Mouse (Mus musculus): ENCODE measurements around the gene Insc.

The Insc gene

GRCm38 (mm10) chr7:114832257-114832940 is 88.9 kb downstream of the Insc start:
- DNase-seq (ENCODE audit: low read depth): no peak

DNA sequence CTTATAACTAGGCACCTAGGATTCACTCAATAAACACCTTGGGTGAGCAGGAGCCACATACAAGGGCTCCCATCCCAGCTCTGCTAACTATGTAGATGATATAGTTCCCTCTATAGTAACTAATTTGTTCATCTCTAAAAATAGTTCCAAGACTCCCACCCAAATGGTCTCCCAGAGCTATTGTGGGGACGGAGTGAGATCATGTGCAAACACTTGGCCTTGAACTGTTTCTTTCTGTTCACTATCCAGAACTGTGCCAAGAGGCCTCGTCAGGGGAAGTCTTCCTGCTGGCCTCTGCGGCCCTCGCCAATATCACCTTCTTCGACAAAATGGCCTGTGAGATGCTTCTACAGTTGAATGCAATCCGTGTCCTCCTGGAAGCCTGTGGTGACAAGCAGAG is 91.0 kb downstream of the Insc start:
- no peak for DNase-seq (ENCODE audit: low read depth)

DNA sequence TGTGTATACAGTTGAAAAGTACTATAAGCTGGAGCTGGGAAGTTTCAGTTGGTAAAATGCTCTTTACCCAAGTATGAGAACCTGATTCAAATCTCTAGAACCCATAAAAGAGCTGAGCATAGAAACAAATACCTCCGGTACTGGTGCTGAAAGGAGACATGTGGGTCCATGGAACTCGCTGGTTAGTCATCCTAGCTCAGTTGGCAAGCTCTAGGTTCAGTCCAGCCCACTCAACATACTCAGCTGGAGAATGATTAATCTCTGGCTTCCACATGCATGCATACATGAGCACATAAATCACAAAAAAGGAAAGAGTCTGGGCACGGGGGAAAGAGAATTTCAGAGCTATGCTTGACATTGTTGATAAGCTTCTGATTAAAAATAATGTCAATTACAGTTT is 93.8 kb downstream of the Insc start:
- peak; percentile 11 for DNase-seq (ENCODE audit: low read depth)

- DNase-seq (ENCODE audit: low read depth): no peak
These were observed 96.7 kb downstream of the Insc start for GRCm38 (mm10) chr7:114840029-114840745.

- DNase-seq (ENCODE audit: low read depth): no peak
These were observed 99.2 kb downstream of the Insc start for GRCm38 (mm10) chr7:114842644-114843211.

DNA sequence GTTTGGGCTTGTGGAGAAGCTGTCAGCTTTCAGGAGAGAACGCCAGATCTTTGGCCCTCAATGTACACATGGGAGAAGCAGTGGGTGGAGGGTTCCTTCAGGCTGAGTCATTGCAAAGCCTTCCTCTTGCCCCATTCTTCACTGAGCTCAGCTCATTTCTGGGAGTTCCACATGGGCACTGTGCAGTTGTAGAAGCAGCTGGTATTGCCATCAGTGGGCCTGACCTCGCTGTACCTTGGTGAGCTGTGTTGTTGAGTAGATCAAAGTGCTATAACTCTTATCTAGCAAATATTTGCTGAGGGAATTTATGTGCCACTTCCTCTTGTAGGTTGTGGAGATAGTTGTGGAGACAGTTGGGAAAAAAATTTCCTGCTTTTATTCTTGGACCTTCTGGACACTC is 103.7 kb downstream of the Insc start:
- DNase-seq (ENCODE audit: low read depth): no peak

GRCm38 (mm10) chr7:114852387-114852786 is 108.9 kb downstream of the Insc start:
- DNase-seq (ENCODE audit: low read depth): no peak

- DNase-seq (ENCODE audit: low read depth): no peak
These were observed 110.7 kb downstream of the Insc start for GRCm38 (mm10) chr7:114854169-114854568.

- no peak for DNase-seq (ENCODE audit: low read depth)
These were observed 117.5 kb downstream of the Insc start for GRCm38 (mm10) chr7:114860858-114861523.

GRCm38 (mm10) chr7:114873315-114874012 is 130.0 kb downstream of the Insc start:
- peak; percentile 3 for DNase-seq (ENCODE audit: low read depth)

- DNase-seq (ENCODE audit: low read depth): peak; percentile 25
These were observed 130.5 kb downstream of the Insc start for GRCm38 (mm10) chr7:114874032-114874441.

DNA sequence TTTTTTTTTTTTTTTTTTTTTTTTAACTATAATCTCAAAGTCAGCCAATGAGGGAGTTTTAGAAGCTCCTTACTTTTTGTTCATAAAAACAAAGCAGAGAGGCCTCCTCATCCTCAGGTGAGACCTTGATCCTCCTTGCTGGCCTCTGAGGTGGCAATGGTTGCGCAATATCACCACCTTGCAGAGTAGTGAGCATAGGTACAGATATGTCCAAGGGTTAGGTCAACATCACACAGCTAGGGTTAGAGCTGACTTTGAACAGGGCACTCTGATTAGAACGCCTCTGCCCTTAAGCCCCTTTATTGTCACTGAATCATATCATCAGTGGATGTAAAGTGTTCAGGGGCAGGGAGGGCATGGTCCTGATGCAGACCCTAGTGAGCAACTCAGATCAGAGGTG is 131.1 kb downstream of the Insc start:
- no peak for DNase-seq (ENCODE audit: low read depth)

- DNase-seq (ENCODE audit: low read depth): no peak
These were observed 140.1 kb downstream of the Insc start for GRCm38 (mm10) chr7:114883602-114884001.

- no peak for DNase-seq (ENCODE audit: low read depth)
These were observed 143.4 kb downstream of the Insc start for GRCm38 (mm10) chr7:114886933-114887332.

DNA sequence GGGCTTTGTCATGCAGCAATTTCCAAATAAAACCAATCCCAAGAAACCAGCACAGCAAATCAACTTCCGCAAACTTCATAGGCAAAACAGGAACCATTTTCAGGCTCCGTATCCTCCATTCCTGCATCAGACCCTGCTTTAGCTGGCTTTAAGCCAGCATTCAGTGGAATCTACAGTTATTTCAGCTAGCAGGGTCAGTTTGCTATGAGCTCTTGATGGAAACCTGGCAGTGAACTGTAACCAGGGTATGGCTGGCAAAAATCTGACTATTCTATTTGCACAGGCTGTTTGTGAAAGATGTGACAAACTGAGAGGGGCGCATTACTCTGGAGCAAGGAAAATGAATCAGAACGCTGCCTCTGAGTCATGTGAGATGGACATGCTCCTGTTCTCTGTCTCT is 146.7 kb downstream of the Insc start:
- DNase-seq (ENCODE audit: low read depth): no peak

DNA sequence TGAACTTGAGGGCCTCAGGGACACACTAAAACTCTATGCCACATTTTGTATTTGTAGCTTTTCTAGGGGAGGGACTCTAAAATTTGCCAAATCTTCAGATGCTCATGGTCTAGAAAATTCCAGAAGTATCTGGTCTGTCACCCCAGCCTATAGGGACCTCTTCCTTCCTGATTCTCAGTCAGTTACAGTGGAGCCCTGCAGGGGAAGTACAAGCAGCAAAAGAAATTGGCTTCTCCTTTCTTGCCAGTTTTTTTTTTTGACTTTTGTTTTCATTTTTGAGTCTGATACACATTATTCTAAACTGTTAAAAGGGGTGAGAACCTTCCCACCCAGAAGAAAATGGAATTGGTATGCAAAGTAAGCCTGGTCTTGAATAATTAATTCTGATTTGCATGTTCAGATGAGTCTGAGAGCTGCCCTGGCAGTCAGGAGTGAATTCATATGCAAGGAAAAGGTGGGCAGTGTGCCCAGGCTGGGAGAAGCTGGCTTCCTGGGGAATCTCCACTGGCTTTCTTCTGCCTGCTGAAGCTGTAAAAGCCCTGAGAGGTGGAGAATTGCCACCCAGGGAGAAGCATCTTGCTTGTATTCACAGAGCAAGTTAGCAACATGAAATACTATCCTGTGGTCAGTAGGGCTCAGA is 149.2 kb downstream of the Insc start:
- DNase-seq (ENCODE audit: low read depth): no peak

- DNase-seq (ENCODE audit: low read depth): no peak
These were observed 150.4 kb downstream of the Insc start for GRCm38 (mm10) chr7:114893889-114894288.

DNA sequence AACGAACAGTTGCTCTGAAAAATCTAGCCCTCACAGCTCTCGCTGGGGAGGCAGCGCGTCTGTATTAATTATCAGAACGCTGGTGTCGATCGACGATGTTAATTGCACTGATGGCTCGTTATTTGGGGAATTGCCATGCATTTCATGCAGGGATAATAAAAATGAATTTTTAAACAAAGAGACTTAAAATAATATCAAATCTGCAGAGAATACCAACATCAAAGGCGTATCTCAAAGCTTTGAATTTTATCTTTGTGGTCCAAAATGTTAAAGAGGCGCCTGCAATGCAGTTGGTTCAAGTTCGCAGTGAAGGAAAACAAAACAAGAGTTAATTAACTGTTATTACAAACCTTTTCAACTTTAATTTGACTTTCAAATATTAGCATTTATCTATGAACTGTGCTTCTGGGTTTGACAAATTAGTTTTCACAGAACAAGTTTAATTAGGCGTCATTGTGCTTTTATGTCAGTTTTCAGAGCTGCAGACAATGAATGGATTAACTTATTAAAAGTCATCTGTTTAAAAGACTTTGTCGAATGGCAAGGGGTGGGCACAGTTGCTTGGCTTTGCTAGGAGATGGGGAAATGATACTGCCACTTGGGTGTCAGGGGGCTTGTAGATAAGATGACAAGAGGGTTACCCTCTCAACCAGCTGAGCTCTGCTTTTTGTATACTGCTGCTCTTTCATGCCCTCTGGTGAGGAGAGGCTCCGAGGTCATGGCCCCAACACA is 153.6 kb downstream of the Insc start:
- DNase-seq (ENCODE audit: low read depth): no peak

Data from NIH3T3 (cell line).